Mouse (Mus musculus) adrenal gland, postnatal 36 days (tissue): Measurements from ENCODE around the gene Gm20425. TPM values are rescaled to one million over a fixed set of nuclear protein-coding genes. Genes with fewer than 3 reads are reported as not detected.

Experiments
- DNase-seq, 2 experiments: peaks; one replicate each; pipeline ENCODE4 v3.0.0; 2021; ENCODE audit warnings: mixed read lengths in 1 of 2
- long read RNA-seq, 2 experiments: library from polyadenylated mRNA; stranded (forward); transcript quantifications; one replicate each; pipeline ENCODE4 v2.0.0; 2021; ENCODE audit warnings: borderline sequencing depth in 2 of 2
- total RNA-seq, 2 experiments: library from RNA; stranded (reverse); gene quantifications; 2 replicates each; pipeline ENCODE4 v1.2.3; 2021

The Gm20425 gene
- total RNA-seq: 10 to 100 TPM; 13.4 to 17.2 TPM
- long read RNA-seq, experiment 1, partial matches to known transcripts: 1 of 1 reads
- long read RNA-seq, experiment 1, other reads (novel, unspliced or antisense): 0 of 1 reads
- long read RNA-seq, experiment 2: 0 reads

DNA sequence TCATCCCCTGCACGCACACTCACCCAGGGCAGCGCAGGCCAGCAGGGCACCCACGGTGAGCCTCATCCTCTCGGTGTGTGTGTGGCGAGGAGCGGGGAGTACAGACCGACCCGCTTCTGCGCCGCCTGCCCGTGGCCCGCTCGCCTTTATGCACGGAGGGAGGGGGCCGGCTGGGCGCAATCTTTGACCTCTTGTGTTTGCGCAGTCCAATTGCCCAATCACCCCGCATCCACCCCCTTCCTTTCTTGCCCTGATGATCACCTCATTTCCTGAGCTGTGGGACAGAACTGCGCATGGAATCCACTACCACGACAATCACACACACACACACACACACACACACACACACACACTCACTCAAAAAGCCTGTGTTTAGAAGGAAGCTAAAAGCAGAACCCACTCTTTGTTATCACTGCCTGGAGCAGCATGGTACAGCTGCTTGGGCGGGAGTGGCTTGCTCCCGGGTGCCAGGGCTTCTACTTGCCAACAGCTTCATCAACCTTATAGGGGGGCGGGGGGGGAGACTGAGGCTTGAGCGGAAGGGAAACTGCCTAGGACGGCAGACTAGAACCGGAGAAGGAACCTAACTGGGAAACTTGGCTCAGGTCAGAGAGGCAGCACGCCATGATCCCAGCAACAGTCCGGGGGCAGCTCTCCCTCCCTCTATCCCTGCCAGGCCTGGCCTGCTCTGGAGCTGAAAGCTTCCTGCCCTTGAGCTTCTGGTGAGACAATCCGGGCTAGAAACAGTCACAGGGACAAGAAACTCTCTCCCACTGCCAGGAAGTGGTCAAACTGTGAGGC lies at the start of gene Gm20425, which contains the start of gene Trf:
Gene Gm20425, minus strand, starts transcription at position 157 of the 801 bp plus-strand sequence.
Gene Trf, minus strand, starts transcription at position 294 of the 801 bp plus-strand sequence.
- peak; percentile 32 to 57 for DNase-seq

DNA sequence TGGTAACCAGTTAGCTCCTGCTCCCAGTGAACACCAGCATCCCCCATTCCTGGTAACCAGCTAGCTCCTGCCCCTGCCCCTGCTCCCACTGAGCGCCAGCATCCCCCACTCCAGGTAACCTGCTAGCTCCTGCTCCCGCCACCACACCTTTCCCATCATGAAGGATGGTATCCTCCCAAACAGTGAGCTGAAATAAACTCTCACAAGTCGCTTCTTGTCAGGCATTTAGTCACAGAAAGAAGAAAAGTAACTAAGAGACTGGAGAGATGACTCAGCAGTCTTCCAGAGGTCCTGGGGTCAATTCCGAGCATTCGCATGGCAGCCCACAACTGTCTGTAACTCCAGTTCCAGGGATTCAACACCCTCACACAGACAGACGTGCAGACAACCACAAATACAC lies 46.8 kb upstream of the Gm20425 start:
- no peak for DNase-seq

DNA sequence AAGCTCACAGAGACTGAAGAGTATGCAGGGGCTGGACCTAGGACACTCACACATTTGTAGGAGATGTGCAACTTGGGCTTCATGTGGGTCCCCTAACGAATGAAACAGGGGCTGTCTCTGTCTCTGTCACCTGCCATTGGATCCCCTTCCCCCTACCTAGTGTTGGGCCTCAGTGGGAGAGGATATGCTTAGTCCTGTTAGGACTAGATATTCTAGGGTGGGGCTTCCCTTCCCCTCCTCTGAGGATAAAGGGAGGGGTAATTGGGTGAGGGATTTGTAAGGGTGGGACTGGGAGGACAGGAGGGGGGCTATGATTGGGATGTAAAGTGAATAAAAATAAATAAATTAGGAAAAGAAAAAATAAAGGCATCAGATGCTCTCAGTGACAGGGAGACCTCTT lies 45.6 kb upstream of the Gm20425 start:
- no peak for DNase-seq

DNA sequence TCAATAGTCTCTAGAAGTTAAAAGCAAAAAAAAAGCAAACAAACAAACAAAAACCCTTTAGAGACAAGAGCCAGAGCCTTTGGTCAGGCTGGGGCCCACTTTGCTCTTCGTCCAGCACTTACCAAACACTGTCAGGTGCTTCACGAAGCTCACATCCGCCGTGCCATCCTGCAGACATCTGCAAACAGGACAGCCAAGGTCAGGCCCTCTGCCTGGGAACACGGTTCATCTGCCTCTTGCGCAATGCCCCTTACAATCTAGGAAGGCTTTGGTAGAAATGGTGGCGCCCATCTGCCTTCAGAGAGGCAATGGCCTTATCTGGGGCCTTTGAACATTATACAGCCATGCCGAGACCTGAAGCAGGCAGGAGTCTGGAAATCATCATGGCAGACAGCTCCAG lies 44.7 kb upstream of the Gm20425 start:
- DNase-seq: peak in 1 of 2 experiments; percentile 7

DNA sequence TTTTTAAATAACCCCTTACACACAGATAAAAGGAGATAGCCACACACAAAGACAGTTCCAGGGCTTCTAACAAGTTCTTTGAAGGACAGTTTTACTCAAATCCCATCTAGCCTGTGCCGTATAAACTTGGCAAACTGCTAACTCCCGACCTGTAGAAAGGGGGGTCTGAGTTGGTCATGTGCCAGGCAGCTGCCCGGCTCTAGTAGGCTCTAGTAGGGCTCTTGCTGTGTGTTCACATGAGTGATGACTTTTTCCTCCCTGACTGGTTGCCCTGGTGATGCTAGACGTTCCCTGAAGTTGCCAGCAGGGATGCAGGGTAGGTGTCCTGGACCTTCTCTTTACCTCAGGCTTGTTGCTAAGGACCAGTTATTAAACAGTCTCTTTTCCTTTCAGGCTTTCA lies 41.0 kb upstream of the Gm20425 start:
- DNase-seq: no peak

DNA sequence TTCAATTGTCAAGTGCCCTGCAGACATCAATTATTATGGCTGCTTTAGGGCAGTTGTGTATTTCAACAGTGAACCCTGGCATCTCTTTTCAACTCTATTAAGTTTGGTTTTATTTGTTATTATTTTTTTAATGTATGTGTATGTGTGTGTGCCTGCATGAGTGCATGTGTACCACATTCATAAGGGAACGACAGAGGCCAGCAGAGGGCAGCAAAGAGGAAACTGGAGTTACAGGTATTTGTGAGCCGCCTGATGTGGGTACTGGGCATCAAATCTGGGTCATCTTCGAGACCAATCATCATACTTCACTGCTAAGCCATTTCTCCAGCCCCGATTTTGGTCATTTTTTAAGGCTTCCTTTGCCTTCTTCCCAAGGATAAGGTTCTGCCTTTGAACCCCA lies 35.7 kb upstream of the Gm20425 start:
- no peak for DNase-seq

DNA sequence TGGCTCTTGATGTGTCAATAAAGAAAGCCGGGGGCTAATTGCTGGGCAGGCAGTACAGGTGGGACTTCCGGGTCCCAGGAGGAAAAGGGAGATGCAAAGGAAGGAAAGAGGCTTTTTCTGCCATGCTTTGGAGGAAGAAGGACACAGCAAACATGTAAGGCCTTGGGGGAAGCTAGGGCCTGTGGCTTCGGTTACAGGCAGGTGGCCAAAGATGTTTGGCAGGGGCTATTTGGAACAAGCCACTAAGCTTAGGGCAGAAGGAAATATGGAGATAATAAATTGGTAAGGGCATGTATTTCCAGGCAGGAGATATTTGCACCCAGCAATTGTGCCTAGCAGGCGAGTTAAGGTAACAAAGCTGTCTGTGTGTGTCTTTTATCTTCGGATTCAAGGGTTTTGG lies 22.8 kb upstream of the Gm20425 start:
- DNase-seq: peak; percentile 31 to 35

DNA sequence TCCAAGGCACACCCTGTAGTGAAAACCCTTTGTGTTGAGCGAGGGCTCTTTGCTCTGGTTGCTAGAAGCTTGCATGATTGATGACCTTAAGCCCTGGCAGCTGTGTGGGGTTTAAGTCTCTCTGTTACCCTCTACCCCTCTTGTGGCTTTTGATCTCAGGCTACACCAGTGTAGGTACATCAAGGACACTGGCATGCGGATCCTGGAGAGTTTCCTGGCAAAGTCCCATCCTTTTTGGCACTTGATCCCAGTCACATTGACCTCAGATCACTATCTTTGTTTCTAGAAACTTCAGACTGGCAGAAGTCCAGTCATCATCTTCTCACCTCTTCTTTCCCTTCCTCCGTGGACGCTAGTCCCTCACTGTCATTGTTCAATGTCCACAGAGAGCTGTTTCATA lies 18.5 kb upstream of the Gm20425 start:
- peak in 1 of 2 experiments; percentile 17 for DNase-seq

DNA sequence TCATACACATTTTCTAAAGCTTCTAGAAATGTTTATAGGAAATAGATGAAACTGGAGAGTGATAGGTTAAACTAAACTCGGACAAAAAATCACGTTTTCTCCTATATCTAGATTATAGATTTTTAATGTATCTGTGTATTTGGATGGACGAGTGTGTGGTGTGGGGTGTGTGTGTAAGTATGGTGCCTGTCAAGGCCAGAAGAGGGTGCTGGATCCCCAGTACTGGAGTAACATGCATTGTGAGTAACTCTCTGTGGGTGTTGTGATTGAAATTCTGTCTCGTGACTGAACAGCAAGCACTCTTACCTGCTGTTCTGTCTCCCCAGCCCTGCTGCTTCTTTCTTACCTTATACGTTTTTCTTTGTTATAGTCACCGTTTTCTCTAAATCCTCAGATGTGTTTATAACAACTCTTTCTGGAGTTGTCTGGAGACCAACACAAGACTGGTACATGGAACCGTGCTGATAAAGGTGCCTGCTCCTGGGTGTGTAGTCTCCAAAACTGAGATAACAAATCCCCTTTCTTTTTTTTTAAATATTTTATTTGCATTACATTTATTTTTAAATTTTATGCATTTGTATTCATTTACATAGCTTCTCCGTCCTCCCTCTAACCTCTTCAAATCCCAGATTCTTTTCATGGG lies 16.5 kb upstream of the Gm20425 start:
- no peak for DNase-seq

DNA sequence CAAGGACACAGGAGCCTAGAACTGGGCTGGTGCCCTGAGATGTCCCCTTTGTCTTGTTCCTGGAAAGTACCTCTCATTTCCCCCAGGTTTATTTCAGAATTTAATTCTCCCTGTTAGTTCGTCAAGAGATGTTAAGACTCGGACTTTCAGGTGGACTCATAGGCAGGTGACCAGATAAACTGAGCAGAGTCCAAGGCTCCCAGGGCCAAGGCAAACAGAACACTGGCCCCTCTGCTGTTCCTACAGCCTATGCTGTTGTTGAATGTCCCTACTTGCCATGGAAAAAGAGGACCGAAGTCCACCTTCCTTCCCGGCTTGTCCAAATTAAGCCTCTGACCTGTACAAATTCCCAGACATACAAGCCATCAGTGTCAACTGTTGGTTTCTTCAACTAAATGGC lies 13.5 kb upstream of the Gm20425 start:
- no peak for DNase-seq

DNA sequence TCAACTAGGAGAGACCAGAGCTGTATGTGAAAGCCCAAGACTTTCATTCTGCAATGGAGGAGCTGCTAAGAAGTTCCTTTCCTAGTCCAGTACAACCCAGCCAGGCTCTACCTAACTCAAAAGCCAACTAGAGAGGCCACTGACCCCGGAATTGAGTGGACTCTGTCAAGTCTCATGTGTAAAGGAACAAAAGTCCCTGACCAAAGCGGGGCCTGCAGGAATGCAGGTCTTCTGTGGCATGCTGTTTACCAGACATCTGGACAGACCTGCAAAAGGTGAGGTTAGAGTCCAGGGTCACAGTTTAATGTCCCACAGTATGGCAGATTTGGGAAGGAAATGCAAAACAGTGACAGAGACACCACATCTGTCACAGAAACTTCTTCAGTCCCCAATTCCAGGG lies 11.1 kb upstream of the Gm20425 start:
- DNase-seq: no peak

DNA sequence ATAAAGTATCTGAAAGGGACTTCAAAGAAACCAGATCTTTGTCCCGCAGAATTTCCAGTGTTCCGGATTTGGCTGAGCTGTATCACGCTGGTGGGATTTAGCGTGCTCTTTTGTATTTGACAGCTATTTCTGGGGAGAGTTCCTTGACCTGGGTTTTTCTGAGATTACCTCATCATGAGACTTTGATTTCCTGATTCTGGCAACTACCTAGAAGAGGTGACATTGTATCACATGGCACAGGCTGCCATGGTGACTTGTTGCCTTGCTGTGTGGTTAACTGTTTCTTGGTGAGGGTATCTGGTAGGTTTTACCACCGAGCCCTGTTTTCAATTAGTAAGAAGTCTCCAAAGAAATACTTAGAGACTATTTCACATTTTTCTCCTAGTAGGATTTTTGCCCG lies 9.4 kb upstream of the Gm20425 start:
- no peak for DNase-seq

DNA sequence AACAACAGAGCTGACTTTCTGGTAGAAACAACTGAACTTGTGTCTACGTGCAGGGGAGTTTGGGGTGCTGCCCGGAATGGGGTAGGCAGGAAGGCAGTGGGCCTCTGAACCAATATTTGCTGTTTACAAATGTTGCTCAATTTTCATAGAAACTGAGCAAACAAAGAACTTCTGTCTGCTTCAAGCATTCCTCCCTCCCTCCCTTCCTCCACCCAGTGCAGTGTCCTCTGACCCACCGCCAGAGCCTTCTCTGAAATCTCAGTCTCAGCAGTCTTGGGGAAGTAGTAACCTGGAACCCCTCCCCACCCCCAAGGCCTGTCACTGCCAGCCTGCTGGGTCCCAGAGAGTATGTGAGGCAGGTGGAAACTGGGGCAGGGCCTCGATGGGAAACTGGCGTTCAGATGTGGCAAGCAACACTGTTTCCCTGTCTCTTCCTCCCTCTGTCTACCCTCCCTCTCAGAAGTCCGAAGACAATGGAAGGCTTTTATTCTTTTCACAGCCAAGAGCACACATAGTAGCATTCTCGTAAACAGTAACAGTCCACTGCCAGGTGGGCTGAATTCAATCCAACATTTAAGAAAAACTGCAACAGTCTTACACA lies 4.6 kb upstream of the Gm20425 start:
- DNase-seq: peak in 1 of 2 experiments; percentile 15

DNA sequence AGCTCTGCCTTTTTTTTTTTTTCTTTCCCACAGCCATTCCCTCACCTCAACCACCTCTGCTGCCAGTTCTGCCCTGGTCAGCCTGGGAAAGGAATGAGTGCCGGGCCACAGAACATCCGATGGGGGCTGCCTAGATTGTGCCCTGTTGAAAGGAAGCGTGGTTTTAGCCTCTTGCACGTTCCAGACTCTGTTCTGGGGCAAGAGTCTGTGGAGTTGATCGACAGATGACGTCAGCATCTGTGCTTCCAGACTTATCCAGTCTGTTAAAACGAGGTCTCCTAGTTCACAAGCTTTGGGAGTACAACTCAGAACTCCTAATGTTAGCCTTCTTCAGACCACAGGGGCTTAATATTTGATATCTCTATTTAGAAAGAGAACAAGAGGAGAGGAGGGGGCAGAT lies 4.0 kb upstream of the Gm20425 start:
- DNase-seq: no peak

DNA sequence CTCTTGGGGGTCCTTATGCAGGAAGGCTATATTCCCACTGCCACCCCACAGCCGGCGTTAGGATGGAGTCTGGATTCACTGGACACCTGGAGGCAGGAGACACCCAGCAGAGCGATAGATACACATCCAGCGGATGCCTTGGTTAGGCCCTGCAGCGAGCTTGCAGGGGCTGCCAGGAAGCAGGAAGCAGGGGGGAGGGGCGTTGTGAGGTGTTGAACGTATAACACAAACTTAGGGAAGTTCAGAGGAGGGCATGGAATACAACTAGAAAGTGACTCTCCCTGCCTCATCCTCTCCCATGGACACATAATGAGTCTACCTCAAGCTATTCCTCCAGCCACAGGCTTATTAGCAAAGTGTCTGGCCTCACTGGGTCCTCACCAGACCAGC lies 2.9 kb upstream of the Gm20425 start:
- DNase-seq: no peak

DNA sequence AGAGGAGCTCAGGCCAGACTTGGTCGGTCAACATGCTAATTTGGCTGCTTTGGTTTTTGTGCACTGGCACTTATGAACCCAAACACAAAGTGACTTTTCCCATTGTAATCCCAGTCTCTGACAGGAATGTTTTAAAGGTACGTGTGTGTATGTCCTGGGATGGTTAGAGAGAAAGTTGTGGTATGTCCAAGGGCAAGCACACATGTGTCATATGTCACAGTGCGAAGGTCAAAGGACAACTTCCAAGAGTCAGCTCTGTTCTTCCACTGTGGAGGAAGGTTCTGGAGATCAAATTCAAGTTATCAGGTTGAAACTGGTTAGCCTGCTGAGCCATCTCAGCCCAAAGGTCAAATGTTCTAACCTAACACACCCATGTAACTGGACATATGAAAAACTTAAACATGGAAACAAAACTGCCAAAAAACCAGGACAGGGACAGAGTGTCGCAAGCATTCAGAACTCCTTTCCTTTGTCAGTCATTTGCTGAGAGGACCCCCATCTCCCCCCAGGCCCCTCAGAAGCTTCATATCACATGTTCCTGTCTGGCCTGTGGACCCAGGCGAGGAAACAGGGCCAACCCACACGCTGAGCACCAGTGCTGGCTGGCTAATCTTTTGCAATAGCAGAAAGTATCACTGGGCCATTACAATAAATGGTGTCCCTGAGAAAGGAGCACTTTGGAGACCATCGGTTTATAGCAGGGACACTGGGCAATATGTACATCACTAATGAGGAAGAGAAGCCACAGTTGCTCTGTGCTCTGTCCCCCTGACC lies 2.3 kb upstream of the Gm20425 start:
- DNase-seq: no peak

DNA sequence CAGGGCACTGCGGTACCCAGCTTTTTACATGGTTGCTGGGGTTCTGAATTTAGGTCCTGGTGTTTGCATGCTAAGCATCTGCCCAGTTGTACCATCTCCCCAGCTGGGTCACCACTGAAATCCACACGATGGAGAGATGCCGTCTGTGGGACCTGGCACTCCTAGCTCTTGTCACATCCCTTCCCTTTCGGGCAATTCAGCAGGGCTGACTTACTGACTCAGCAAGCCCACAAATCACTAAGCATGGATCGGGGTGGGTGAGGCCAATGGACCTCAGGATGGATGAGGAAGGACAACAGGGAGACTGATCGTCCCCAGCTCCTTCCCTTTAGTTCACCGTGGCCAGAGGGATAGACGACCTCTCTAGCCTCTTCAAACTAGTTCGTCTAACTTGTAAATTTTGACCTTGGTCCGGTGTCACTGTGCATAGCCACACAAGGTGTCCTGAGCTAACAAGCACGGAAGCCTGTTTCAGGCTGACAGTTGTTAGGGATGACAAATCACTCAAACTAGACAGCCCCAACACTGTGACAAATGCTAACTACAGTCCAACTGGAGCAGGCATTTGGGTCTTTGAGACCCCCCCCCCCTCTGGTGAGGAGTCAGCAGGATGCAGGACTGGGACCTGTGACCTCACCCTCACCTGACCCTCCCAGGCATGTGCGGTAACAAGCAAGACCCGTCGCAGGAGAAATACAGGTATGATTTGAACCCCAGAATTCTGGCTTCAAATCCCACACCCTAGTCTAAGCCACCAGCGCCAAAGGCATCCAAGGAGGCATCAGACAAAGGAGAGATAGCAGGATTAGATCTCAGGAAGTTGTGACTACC lies 855 bp downstream of the Gm20425 start:
- DNase-seq: no peak

DNA sequence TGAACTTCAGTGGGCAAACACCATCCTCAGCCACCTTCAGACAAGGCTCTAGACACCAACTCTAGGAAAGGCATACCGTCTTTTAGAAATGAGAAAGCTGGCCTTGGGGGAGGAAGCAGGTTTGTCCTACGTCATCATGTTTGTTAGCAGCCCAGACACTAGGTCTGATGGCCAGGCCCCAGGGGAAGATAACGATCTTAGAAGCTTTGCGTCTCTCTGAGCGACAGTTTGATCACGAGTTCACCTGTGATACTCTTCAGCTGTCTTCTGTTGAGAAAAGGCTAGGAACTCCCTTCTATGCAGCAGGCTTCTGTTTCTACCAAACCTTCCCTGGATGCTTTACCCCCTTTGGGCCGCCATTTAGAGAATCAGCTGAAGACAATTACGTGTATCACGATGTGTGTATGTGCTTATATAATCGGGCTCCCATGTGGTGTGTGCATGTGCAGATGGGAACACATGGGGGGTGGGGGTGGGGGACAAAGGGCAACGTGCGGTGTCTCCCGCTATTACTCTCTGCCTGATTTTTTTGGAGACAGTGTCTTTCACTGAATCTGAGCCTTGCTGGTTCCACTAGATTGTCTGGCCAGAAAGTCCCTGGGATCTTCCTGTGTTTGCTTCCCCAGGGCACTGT lies 1.6 kb downstream of the Gm20425 start:
- no peak for DNase-seq

DNA sequence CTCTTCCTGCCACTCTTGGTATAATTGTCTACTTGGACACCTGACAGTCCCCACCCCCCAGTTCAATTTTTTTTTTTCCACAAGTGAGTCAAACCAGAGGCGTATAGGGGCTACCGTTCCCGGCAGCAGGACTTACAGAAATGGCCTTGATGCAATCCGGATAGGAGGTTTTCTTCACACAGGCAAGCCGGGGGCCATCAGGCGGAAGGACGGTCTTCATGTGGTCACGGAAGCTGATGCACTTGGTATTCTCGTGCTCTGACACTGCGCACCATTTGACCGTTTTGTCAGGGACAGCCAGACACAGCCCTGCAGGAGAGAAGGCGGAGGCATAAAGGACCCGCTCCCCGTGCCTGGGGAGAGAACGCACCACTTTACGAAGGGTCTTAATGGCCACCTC lies 2.3 kb downstream of the Gm20425 start:
- no peak for DNase-seq

DNA sequence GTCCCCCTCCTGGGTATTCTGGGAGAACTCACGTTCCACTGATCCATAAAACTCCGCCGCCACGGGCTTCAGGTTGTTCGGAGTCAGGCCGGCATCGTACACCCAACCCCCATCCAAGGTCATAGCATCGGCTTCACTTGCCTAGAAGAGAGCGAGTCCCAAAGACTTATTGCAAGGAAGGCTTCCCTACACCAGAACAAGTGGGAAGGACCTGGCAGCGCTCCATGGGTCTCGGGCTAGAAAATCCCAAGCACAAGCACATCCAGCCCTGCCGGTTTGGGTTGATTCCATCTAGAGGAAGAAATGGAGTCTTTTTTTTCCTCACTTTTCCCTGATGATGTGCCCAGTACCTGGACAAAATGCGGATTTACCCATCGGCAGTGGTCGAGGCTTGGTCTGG lies 3.3 kb downstream of the Gm20425 start:
- peak; percentile 21 to 58 for DNase-seq

DNA sequence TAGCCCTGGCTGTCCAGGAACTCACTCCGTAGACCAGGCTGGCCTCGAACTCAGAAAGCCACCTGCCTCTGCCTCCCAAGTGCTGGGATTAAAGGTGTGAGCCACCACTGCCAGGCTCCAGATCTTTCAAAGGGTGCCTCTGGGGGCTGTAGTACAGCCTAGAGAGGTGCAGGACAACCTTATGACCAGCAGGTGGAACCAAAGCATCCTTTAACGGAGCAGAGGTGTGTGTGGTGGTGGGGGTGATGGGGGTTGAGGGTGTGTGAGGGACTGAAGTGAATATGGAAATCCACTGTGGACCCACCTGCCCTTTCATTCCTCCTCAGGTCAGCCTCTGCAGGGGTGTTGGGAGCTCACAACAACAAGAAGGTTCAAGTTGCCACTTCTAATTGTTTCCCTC lies 4.6 kb downstream of the Gm20425 start:
- DNase-seq: peak in 1 of 2 experiments; percentile 44
